In the genomic region with DNA sequence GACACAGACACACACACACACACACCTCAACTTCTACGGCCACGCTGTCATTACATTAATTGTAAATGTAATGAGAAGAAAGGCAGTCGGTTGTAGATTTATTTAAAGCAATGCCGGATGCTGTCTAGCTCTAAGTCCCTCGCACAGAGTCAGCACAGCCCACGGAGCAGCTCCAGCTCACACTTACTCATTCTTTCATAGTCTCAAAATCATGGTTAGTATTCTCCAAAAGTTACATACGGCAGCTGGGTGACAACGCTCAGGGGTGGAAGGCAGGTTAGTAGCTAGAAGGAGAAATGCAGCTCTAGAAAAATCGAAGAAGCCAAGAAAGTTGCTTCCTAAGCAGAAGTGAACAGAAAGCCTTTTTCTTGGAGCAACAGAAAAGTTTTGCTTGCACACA, we compare ENCODE assay signal across 9 mouse cellular contexts.
DNase-seq lines count a peak whose midpoint lies in the region; ATAC-seq and TF ChIP-seq lines count a peak whose summit lies in the region.
"Had no signal": no experiment of that assay in that cellular context is flagged by ENCODE, and none has a peak within 500 bp of the region (broad histone marks: within the 10 kb centered on the region; RNA-seq: fewer than 3 reads in every experiment).

No protein-coding gene starts in this region.

- DNase-seq in layer of hippocampus, adult 9-11 months: peak; percentile 22
- DNase-seq in layer of hippocampus, postnatal 25 days (ENCODE audit: extremely low spot score in 1 of 2, low spot score in 1 of 2): no peak
- no peak for DNase-seq in midbrain, postnatal 0 days (ENCODE audit: low spot score)
- no peak for DNase-seq in cerebellum, postnatal 10 days
- DNase-seq in adrenal gland, postnatal 14 days: no peak

- H3K9me3 ChIP-seq in embryonic facial prominence, embryonic 12.5 days: no peaks in the 10 kb centered on the region
- no peaks in the 10 kb centered on the region for H3K9me3 ChIP-seq in hindbrain, embryonic 12.5 days (replicated peaks)
- H3K9me3 ChIP-seq in midbrain, postnatal 0 days (ENCODE audit: low read length): no peaks in the 10 kb centered on the region

- H3K4me1 ChIP-seq in embryonic facial prominence, embryonic 12.5 days: peaks cover 51% of the 10 kb centered on the region
- peaks cover 51% of the 10 kb centered on the region for H3K4me1 ChIP-seq in hindbrain, embryonic 12.5 days
- peaks cover 5% of the 10 kb centered on the region; the same call in 1 of the 2 replicates for H3K4me1 ChIP-seq in midbrain, postnatal 0 days (ENCODE audit: insufficient read depth, low read length)

- no peak for ATAC-seq in embryonic facial prominence, embryonic 12.5 days (ENCODE audit: insufficient number of reproducible peaks, insufficient read depth, low FRiP score, low TSS enrichment)
- no peak for ATAC-seq in hindbrain, embryonic 12.5 days (ENCODE audit: low FRiP score)
- no peak for ATAC-seq in midbrain, postnatal 0 days (ENCODE audit: low FRiP score)
- no peak for ATAC-seq in CD4-positive, CD25-positive, alpha-beta regulatory T cell, adult 4 months

- peak overlapping the region; percentile 29 for H3K4me3 ChIP-seq in embryonic facial prominence, embryonic 12.5 days
- H3K4me3 ChIP-seq in hindbrain, embryonic 12.5 days: peak overlapping the region; percentile 31
- H3K4me3 ChIP-seq in midbrain, postnatal 0 days (ENCODE audit: low read depth, low read length): peak overlapping the region; percentile 27

- WGBS in embryonic facial prominence, embryonic 12.5 days: 37% methylated on average over 9 of the region's 9 CpGs
- WGBS in hindbrain, embryonic 12.5 days: 44% methylated on average over 9 of the region's 9 CpGs
- 37% methylated on average over 9 of the region's 9 CpGs for WGBS in midbrain, postnatal 0 days

- H3K4me2 ChIP-seq in embryonic facial prominence, embryonic 12.5 days (replicated peaks): peak overlapping the region; percentile 51
- H3K4me2 ChIP-seq in hindbrain, embryonic 12.5 days (replicated peaks): peak overlapping the region; percentile 54
- H3K4me2 ChIP-seq in midbrain, postnatal 0 days (ENCODE audit: low read depth, low read length, poor library complexity, severe bottlenecking): peak overlapping the region; percentile 38

- TF ChIP-seq CTCF in midbrain, postnatal 0 days (IDR thresholded peaks at IDR 0.05): no peak

- no peaks in the 10 kb centered on the region for H3K27me3 ChIP-seq in embryonic facial prominence, embryonic 12.5 days
- no peaks in the 10 kb centered on the region for H3K27me3 ChIP-seq in hindbrain, embryonic 12.5 days
- no peaks in the 10 kb centered on the region for H3K27me3 ChIP-seq in midbrain, postnatal 0 days (ENCODE audit: insufficient read depth, low read length)

- H3K9ac ChIP-seq in embryonic facial prominence, embryonic 12.5 days: peak overlapping the region; percentile 21; the same call in 1 of the 2 replicates
- H3K9ac ChIP-seq in hindbrain, embryonic 12.5 days: peak overlapping the region; percentile 55; the same call in 1 of the 2 replicates
- no peak overlapping the region for H3K9ac ChIP-seq in midbrain, postnatal 0 days (replicated peaks; ENCODE audit: low read length, poor library complexity, severe bottlenecking)

- H3K36me3 ChIP-seq in embryonic facial prominence, embryonic 12.5 days: no peaks in the 10 kb centered on the region
- H3K36me3 ChIP-seq in hindbrain, embryonic 12.5 days: no peaks in the 10 kb centered on the region
- 0 out of 2 replicates have a peak, but pooled peaks cover 2% of the 10 kb centered on the region for H3K36me3 ChIP-seq in midbrain, postnatal 0 days (ENCODE audit: insufficient read depth, low read length)

- H3K27ac ChIP-seq in embryonic facial prominence, embryonic 12.5 days: peak overlapping the region; percentile 72
- H3K27ac ChIP-seq in hindbrain, embryonic 12.5 days: peak overlapping the region; percentile 70
- peak overlapping the region; percentile 62 for H3K27ac ChIP-seq in midbrain, postnatal 0 days (ENCODE audit: low read depth, low read length)
- H3K27ac ChIP-seq: macrophage had no signal
